Mouse (Mus musculus): ENCODE measurements at regions not wholly inside any gene's neighbourhood (a gene's known extent, or its start where the extent isn't known, plus 50 kb on each side); places are given as distances from the start of the nearest gene placed in this dataset.

DNA sequence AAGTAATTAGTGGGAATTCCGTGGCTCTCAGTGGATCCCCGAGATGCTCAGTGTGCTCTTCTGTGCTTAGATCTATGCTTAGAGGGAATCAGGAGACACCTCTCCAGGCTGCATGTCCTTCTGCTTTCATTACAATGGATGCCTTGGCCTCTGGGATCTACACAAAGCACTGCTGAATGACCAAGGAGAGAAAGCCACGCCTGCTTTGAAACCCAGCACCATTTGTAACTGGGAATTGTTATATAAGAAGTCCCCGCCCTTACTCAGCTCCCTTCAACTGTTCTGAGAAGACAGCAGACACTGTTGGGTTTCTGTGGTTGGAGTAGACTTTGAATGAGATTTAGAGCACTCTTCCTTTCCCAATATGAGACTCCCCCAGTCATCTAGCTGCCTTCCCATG lies 188.4 kb downstream of the Dad1 start:
- TF ChIP-seq POLR2A (IDR thresholded peaks at IDR 0.05; ENCODE audit: low read depth, low read length): no peak
- no peak for TF ChIP-seq CTCF (IDR thresholded peaks at IDR 0.05; ENCODE audit: extremely low read depth, insufficient read depth, insufficient read length, insufficient replicate concordance)

Data from spleen, adult 2 months (tissue).